ENCODE assay signal across 9 mouse cellular contexts in the genomic region with DNA sequence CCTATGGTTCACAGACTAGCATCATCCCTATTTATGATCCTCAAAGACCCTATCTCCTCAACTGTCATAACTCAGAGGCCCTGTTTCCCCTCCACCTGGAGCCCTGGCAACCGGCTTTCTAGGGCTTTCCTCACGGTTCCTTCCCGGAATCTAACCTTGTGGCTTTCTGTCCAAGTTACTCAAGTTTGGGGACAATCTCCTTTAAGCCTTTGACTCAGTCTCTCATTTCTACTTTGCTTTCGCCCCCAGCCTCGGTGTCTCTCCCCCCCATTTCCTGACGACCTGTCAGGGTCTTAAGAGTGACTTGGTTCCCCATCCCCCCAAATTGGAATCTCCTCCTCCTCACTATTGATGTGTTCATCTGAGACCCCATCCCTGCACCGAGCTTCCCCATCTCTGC. TPM values are rescaled to one million over a fixed set of nuclear protein-coding genes. Genes with fewer than 3 reads are reported as not detected.
DNase-seq lines count a peak whose midpoint lies in the region; ATAC-seq and TF ChIP-seq lines count a peak whose summit lies in the region.
"Had no signal": no experiment of that assay in that cellular context is flagged by ENCODE, and none has a peak within 500 bp of the region (broad histone marks: within the 10 kb centered on the region; RNA-seq: fewer than 3 reads in every experiment).

No protein-coding gene starts in this region.

- ATAC-seq in erythroblast, adult 5-6 weeks (replicated peaks; ENCODE audit: low FRiP score, poor library complexity, severe bottlenecking), result no peak
- no peak for ATAC-seq in forebrain, embryonic 16.5 days
- ATAC-seq in liver, embryonic 14.5 days (ENCODE audit: insufficient read depth), result no peak

- no peak for TF ChIP-seq RAD21 in CH12.LX (IDR thresholded peaks at IDR 0.05; ENCODE audit: low read depth, low read length)

- H3K36me3 ChIP-seq in erythroblast, embryonic 14.5 days (ENCODE audit: control insufficient read depth), result peaks cover 43% of the 10 kb centered on the region
- H3K36me3 ChIP-seq in CH12.LX (replicated peaks in 1 of 2; ENCODE audit: control insufficient read depth in 1 of 2, insufficient read depth in 1 of 2, low read length in 1 of 2), result peaks cover 34 to 42% of the 10 kb centered on the region in 2 experiments
- H3K36me3 ChIP-seq in forebrain, embryonic 16.5 days (ENCODE audit: control insufficient read depth, insufficient read depth), result no peaks in the 10 kb centered on the region
- H3K36me3 ChIP-seq in liver, embryonic 14.5 days (replicated peaks; ENCODE audit: control insufficient read depth, insufficient read depth, low read depth), result no peaks in the 10 kb centered on the region

- H3K4me3 ChIP-seq in erythroblast, embryonic 14.5 days (replicated peaks), result peak overlapping the region; percentile 70
- H3K4me3 ChIP-seq in CH12.LX (replicated peaks in 1 of 3; ENCODE audit: low read depth in 2 of 3, low read length in 2 of 3, poor library complexity in 1 of 3), result peak overlapping the region; percentile 67 to 76 (median 74)
- H3K4me3 ChIP-seq in forebrain, embryonic 16.5 days (replicated peaks; ENCODE audit: low read length), result peak overlapping the region; percentile 61
- peak overlapping the region; percentile 49 to 67 for H3K4me3 ChIP-seq in liver, embryonic 14.5 days (ENCODE audit: insufficient read depth in 1 of 2, low read depth in 2 of 2, low read length in 2 of 2)

- H3K4me2 ChIP-seq in CH12.LX (ENCODE audit: insufficient read depth, low read depth, poor library complexity, severe bottlenecking), result peak overlapping the region; percentile 74
- H3K4me2 ChIP-seq in forebrain, embryonic 16.5 days (ENCODE audit: low read length), result peak overlapping the region; percentile 99
- H3K4me2 ChIP-seq in liver, embryonic 14.5 days (ENCODE audit: low read depth), result peak overlapping the region; percentile 100

- H3K79me2 ChIP-seq in CH12.LX (replicated peaks; ENCODE audit: control insufficient read depth, extremely low read depth, insufficient read depth, poor library complexity, severe bottlenecking), result no peaks in the 10 kb centered on the region

- in situ Hi-C loops in CH12.LX (cut with MboI; ENCODE audit: low pct_ligation_motif_present, low pct_unique_long_range_greater_than_20kb, low sequenced_read_pairs), result loop anchor here (5.0 kb wide), 1 partner anchor 95 kb away; no protein-coding TSS in a partner anchor

- peaks cover 83% of the 10 kb centered on the region for H3K4me1 ChIP-seq in erythroblast, embryonic 14.5 days (ENCODE audit: control insufficient read depth)
- peaks cover 12 to 50% of the 10 kb centered on the region in 2 experiments for H3K4me1 ChIP-seq in CH12.LX (ENCODE audit: control insufficient read depth in 1 of 2, insufficient read depth in 2 of 2)
- peaks cover 52% of the 10 kb centered on the region for H3K4me1 ChIP-seq in forebrain, embryonic 16.5 days (replicated peaks; ENCODE audit: control insufficient read depth, insufficient read depth, low read length)
- peaks cover 28 to 32% of the 10 kb centered on the region in 2 experiments for H3K4me1 ChIP-seq in liver, embryonic 14.5 days (replicated peaks; ENCODE audit: control insufficient read depth in 2 of 2, insufficient read depth in 2 of 2, low read length in 1 of 2)

- H3K9ac ChIP-seq in CH12.LX (ENCODE audit: insufficient read depth, low read depth), result peak overlapping the region; percentile 31; the same call in 1 of the 2 replicates
- peak overlapping the region; percentile 64; the same call in 1 of the 2 replicates for H3K9ac ChIP-seq in forebrain, embryonic 16.5 days (replicated peaks; ENCODE audit: low read depth, low read length)
- no peak overlapping the region for H3K9ac ChIP-seq in liver, embryonic 14.5 days (replicated peaks)

- TF ChIP-seq POLR2A in CH12.LX (IDR thresholded peaks at IDR 0.05; ENCODE audit: low read depth, low read length), result no peak

- H3K27me3 ChIP-seq in erythroblast, embryonic 14.5 days (ENCODE audit: control insufficient read depth), result peaks cover 61% of the 10 kb centered on the region
- no peaks in the 10 kb centered on the region for H3K27me3 ChIP-seq in CH12.LX (replicated peaks)
- H3K27me3 ChIP-seq in forebrain, embryonic 16.5 days (replicated peaks; ENCODE audit: control insufficient read depth, insufficient read depth, low read length), result peaks cover 80% of the 10 kb centered on the region
- H3K27me3 ChIP-seq in liver, embryonic 14.5 days (ENCODE audit: control insufficient read depth, insufficient read depth, low read length), result peaks cover 56% of the 10 kb centered on the region

- no peak overlapping the region for H3K27ac ChIP-seq in CH12.LX (ENCODE audit: insufficient read depth, low read depth)
- no peak overlapping the region for H3K27ac ChIP-seq in forebrain, embryonic 16.5 days (ENCODE audit: low read length)
- no peak overlapping the region for H3K27ac ChIP-seq in liver, embryonic 14.5 days

- peaks cover 20% of the 10 kb centered on the region for H3K9me3 ChIP-seq in erythroblast, embryonic 14.5 days (ENCODE audit: control insufficient read depth, low read length)
- no peaks in the 10 kb centered on the region for H3K9me3 ChIP-seq in CH12.LX (replicated peaks; ENCODE audit: low read length)
- H3K9me3 ChIP-seq in forebrain, embryonic 16.5 days (ENCODE audit: control insufficient read depth, low read length), result no peaks in the 10 kb centered on the region
- no peaks in the 10 kb centered on the region for H3K9me3 ChIP-seq in liver, embryonic 14.5 days (ENCODE audit: control insufficient read depth, low read length)

- TF ChIP-seq CTCF in CH12.LX (conservative IDR thresholded peaks at IDR 0.05 in 1 of 2, IDR thresholded peaks at IDR 0.05 in 1 of 2; ENCODE audit: low read depth in 2 of 2, low read length in 2 of 2), result no peak
- no peak for TF ChIP-seq CTCF in liver, embryonic 14.5 days (IDR thresholded peaks at IDR 0.05; ENCODE audit: low read depth)

- WGBS in forebrain, embryonic 16.5 days, result 2% methylated on average over 7 of the region's 7 CpGs
- WGBS in liver, embryonic 14.5 days (ENCODE audit: insufficient replicate concordance), result 4% methylated on average over 7 of the region's 7 CpGs

- TF ChIP-seq EP300 in CH12.LX (IDR thresholded peaks at IDR 0.05; ENCODE audit: low read length), result no peak
- no peak for TF ChIP-seq EP300 in liver, embryonic 14.5 days (IDR thresholded peaks at IDR 0.05; ENCODE audit: low read depth)

- no peak for DNase-seq in CH12.LX (ENCODE audit: extremely low read depth)
- DNase-seq in liver, embryonic 14.5 days (ENCODE audit: low read depth in 3 of 3, low spot score in 3 of 3), result no peak
- no peak for DNase-seq in urinary bladder, postnatal 36 days (ENCODE audit: low spot score in 2 of 2)
- no peak for DNase-seq in gastrocnemius, adult 18-20 months (ENCODE audit: low spot score)
- DNase-seq in layer of hippocampus, adult 11-12 months (ENCODE audit: low spot score), result no peak

- dilution Hi-C loops in CH12.LX (cut with MboI; ENCODE audit: extremely low pct_ligation_motif_present, extremely low pct_unique_long_range_greater_than_20kb, low sequenced_read_pairs), result no loop called here

RNA-seq across cellular contexts. Expression of gene Icam5, which starts 0.6 kb away (rescaled TPM):
- polyA plus RNA-seq in erythroblast, embryonic 14.5 days (2012), result 0.63 and 0.86 TPM in 2 replicates
- 0.58 TPM in 1 of 2 replicates, not detected in the other for total RNA-seq in erythroblast, adult 5-6 weeks (2015; ENCODE audit: low replicate concordance)
- 4.7 and 5.4 TPM in 2 replicates for total RNA-seq in erythroblast, adult 5-6 weeks (2017; ENCODE audit: low replicate concordance)
- total RNA-seq in CH12.LX (2012; rRNA removed), result 4.9 TPM in 2 replicates
- total RNA-seq in CH12.LX (2014; rRNA removed), result 0.89 and 1.0 TPM in 2 replicates
- 1.6 and 1.7 TPM in 2 replicates for polyA plus RNA-seq in CH12.LX (2012; ENCODE audit: insufficient read length, low read depth)
- polyA plus RNA-seq in forebrain, embryonic 16.5 days (2015; fragmentation: Nextera tagmentation; extraction: Ambion mirVana), result 2.3 and 2.4 TPM in 2 replicates
- 0.70 and 0.87 TPM in 2 replicates for polyA plus RNA-seq in liver, embryonic 14.5 days (2012; rRNA removed)
- polyA plus RNA-seq in liver, embryonic 14.5 days (2014; fragmentation: Nextera tagmentation; extraction: Ambion mirVana), result 0.20 and 0.28 TPM in 2 replicates
- not detected for total RNA-seq in gastrocnemius, adult 18-20 months (2021)

RNA-seq across cellular contexts. Expression of gene Icam4, which starts 3.3 kb away (rescaled TPM):
- 105 and 134 TPM in 2 replicates for polyA plus RNA-seq in erythroblast, embryonic 14.5 days (2012)
- 39.2 and 40.8 TPM in 2 replicates for total RNA-seq in erythroblast, adult 5-6 weeks (2015; ENCODE audit: low replicate concordance)
- total RNA-seq in erythroblast, adult 5-6 weeks (2017; ENCODE audit: low replicate concordance), result 20.6 and 35.8 TPM in 2 replicates
- total RNA-seq in CH12.LX (2012; rRNA removed) (2.9 and 3.1 TPM in 2 replicates), CH12.LX (2014; rRNA removed) (1.1 and 1.2 TPM in 2 replicates)
- 0.72 and 0.96 TPM in 2 replicates for polyA plus RNA-seq in CH12.LX (2012; ENCODE audit: insufficient read length, low read depth)
- polyA plus RNA-seq in forebrain, embryonic 16.5 days (2015; fragmentation: Nextera tagmentation; extraction: Ambion mirVana), result not detected in 2 replicates
- 61.8 and 64.1 TPM in 2 replicates for polyA plus RNA-seq in liver, embryonic 14.5 days (2012; rRNA removed)
- 204 and 223 TPM in 2 replicates for polyA plus RNA-seq in liver, embryonic 14.5 days (2014; fragmentation: Nextera tagmentation; extraction: Ambion mirVana)
- total RNA-seq in gastrocnemius, adult 18-20 months (2021), result 1 to 10 TPM; 1.4 to 2.8 TPM

RNA-seq across cellular contexts. Expression of gene Icam1, which starts 16.7 kb away (rescaled TPM):
- 0.04 and 0.11 TPM in 2 replicates for polyA plus RNA-seq in erythroblast, embryonic 14.5 days (2012)
- 0.84 and 1.2 TPM in 2 replicates for total RNA-seq in erythroblast, adult 5-6 weeks (2015; ENCODE audit: low replicate concordance)
- total RNA-seq in erythroblast, adult 5-6 weeks (2017; ENCODE audit: low replicate concordance), result 2.2 and 2.3 TPM in 2 replicates
- 128 and 202 TPM in 2 replicates for total RNA-seq in CH12.LX (2012; rRNA removed)
- total RNA-seq in CH12.LX (2014; rRNA removed), result 101 and 102 TPM in 2 replicates
- 64.2 and 70.6 TPM in 2 replicates for polyA plus RNA-seq in CH12.LX (2012; ENCODE audit: insufficient read length, low read depth)
- 3.3 and 4.5 TPM in 2 replicates for polyA plus RNA-seq in forebrain, embryonic 16.5 days (2015; fragmentation: Nextera tagmentation; extraction: Ambion mirVana)
- 5.4 and 6.9 TPM in 2 replicates for polyA plus RNA-seq in liver, embryonic 14.5 days (2012; rRNA removed)
- 7.9 and 9.1 TPM in 2 replicates for polyA plus RNA-seq in liver, embryonic 14.5 days (2014; fragmentation: Nextera tagmentation; extraction: Ambion mirVana)
- total RNA-seq in gastrocnemius, adult 18-20 months (2021), result 1 to 10 TPM; 1.6 to 3.0 TPM

RNA-seq across cellular contexts. Expression of gene Mrpl4, which starts 30.0 kb away (rescaled TPM):
- 11.7 and 15.4 TPM in 2 replicates for polyA plus RNA-seq in erythroblast, embryonic 14.5 days (2012)
- total RNA-seq in erythroblast, adult 5-6 weeks (2015; ENCODE audit: low replicate concordance), result 7.9 and 19.0 TPM in 2 replicates
- total RNA-seq in erythroblast, adult 5-6 weeks (2017; ENCODE audit: low replicate concordance), result 6.8 and 11.4 TPM in 2 replicates
- total RNA-seq in CH12.LX (2012; rRNA removed) (98.7 and 103 TPM in 2 replicates), CH12.LX (2014; rRNA removed) (42.1 and 43.9 TPM in 2 replicates)
- 83.6 and 94.8 TPM in 2 replicates for polyA plus RNA-seq in CH12.LX (2012; ENCODE audit: insufficient read length, low read depth)
- polyA plus RNA-seq in forebrain, embryonic 16.5 days (2015; fragmentation: Nextera tagmentation; extraction: Ambion mirVana), result 109 and 113 TPM in 2 replicates
- 36.5 and 36.7 TPM in 2 replicates for polyA plus RNA-seq in liver, embryonic 14.5 days (2012; rRNA removed)
- 61.3 and 67.7 TPM in 2 replicates for polyA plus RNA-seq in liver, embryonic 14.5 days (2014; fragmentation: Nextera tagmentation; extraction: Ambion mirVana)
- total RNA-seq in gastrocnemius, adult 18-20 months (2021), result 10 to 100 TPM; 57.9 to 58.8 TPM

RNA-seq across cellular contexts. Expression of gene Zglp1, which starts 34.4 kb away (rescaled TPM):
- 1.4 and 1.9 TPM in 2 replicates for polyA plus RNA-seq in erythroblast, embryonic 14.5 days (2012)
- not detected in 2 replicates for total RNA-seq in erythroblast, adult 5-6 weeks (2015; ENCODE audit: low replicate concordance)
- total RNA-seq in erythroblast, adult 5-6 weeks (2017; ENCODE audit: low replicate concordance), result not detected in 2 replicates
- total RNA-seq in CH12.LX (2012; rRNA removed) (1.1 TPM in 1 of 2 replicates, not detected in the other), CH12.LX (2014; rRNA removed) (1.3 TPM in 1 of 2 replicates, not detected in the other)
- 0.87 and 0.98 TPM in 2 replicates for polyA plus RNA-seq in CH12.LX (2012; ENCODE audit: insufficient read length, low read depth)
- 0.25 and 1.7 TPM in 2 replicates for polyA plus RNA-seq in forebrain, embryonic 16.5 days (2015; fragmentation: Nextera tagmentation; extraction: Ambion mirVana)
- polyA plus RNA-seq in liver, embryonic 14.5 days (2012; rRNA removed), result 0.21 and 0.49 TPM in 2 replicates
- polyA plus RNA-seq in liver, embryonic 14.5 days (2014; fragmentation: Nextera tagmentation; extraction: Ambion mirVana), result 0.57 TPM in 1 of 2 replicates, not detected in the other
- not detected for total RNA-seq in gastrocnemius, adult 18-20 months (2021)
- total RNA-seq: adrenal gland, postnatal 10 days had no signal

Comparison
In these comparisons a context has a peak if more than half of its experiments do, and no peak if none do; other contexts are left out.
1. RNA of gene Icam4, which starts 3.3 kb away (polyA plus RNA-seq): 61.8 to 223 TPM in liver, embryonic 14.5 days and 105 to 134 TPM in erythroblast, embryonic 14.5 days; 0.72 to 0.96 TPM in CH12.LX and not detected in forebrain, embryonic 16.5 days; every median in the first group is over 10 times any median in the second.
2. Peak in every context shown above with its lines, with median percentiles within 50 percentile points of each other: H3K4me3 ChIP-seq and H3K4me2 ChIP-seq.